Mouse (Mus musculus) lung, embryonic 16.5 days (tissue): ENCODE results near the gene Plxna4. TPM values are rescaled to one million over a fixed set of nuclear protein-coding genes. Genes with fewer than 3 reads are reported as not detected.

ENCODE experiments used
- ATAC-seq: fragments of 200-750 bp; cut with Nextera tagmentation; 2 replicates; pipeline ENCODE4 v1.8.0; 2017; ENCODE audit warnings: low read depth, mild to moderate bottlenecking, moderate library complexity
- H3K27ac ChIP-seq: fragments of 300-500 bp; sonication (generic); 2 replicates; pipeline ENCODE4 v1.5.1; 2014; ENCODE audit warnings: mild to moderate bottlenecking, control low read depth, low read length
- H3K27me3 ChIP-seq: fragments of 300-500 bp; sonication (generic); 2 replicates; pipeline ENCODE4 v1.6.1; 2014; ENCODE audit warnings: low read depth, low read length, mixed read lengths; ENCODE audit not compliant: control insufficient read depth, insufficient read depth
- H3K36me3 ChIP-seq: fragments of 300-500 bp; sonication (generic); 2 replicates; pipeline ENCODE4 v1.6.1; 2014; ENCODE audit warnings: low read length; ENCODE audit not compliant: control insufficient read depth, insufficient read depth
- H3K4me1 ChIP-seq: fragments of 300-500 bp; sonication (generic); replicated peaks from 2 replicates; pipeline ENCODE4 v1.6.1; 2014; ENCODE audit warnings: low read length, mixed read lengths; ENCODE audit not compliant: control insufficient read depth, insufficient read depth
- H3K4me2 ChIP-seq: fragments of 300-500 bp; sonication (generic); 2 replicates; pipeline ENCODE4 v1.6.1; 2014; ENCODE audit warnings: low read depth, low read length, control low read depth
- H3K4me3 ChIP-seq: fragments of 300-500 bp; sonication (generic); 2 replicates; pipeline ENCODE4 v1.5.1; 2014; ENCODE audit warnings: mild to moderate bottlenecking, low read length, control low read depth
- H3K9ac ChIP-seq: fragments of 300-500 bp; sonication (generic); 2 replicates; pipeline ENCODE4 v1.6.1; 2014; ENCODE audit warnings: low read length, control low read depth
- H3K9me3 ChIP-seq: fragments of 300-500 bp; sonication (generic); 2 replicates; pipeline ENCODE4 v1.6.1; 2016; ENCODE audit warnings: low read length; ENCODE audit not compliant: control insufficient read depth
- WGBS: fragments of 180-500 bp; shearing (Covaris S2); extraction: QIAGEN DNeasy Blood & Tissue Kit; methylation state at CpG from one replicate; pipeline ENCODE4 v1.1.7; 2014; 5-methylcytosine and 5-hydroxymethylcytosine counted together
- polyA plus RNA-seq: library from polyadenylated mRNA; unstranded; fragments of >200 nt; fragmentation: Nextera tagmentation; extraction: Ambion mirVana; gene quantifications from 2 replicates; pipeline ENCODE4 v1.2.1, GENCODE M21; 2015

The Plxna4 gene
- polyA plus RNA-seq, 1 experiment from 2014 or later = 1.8 TPM

- Histone ChIP-seq H3K27me3 (no peaks in the 10 kb centered on the region), H3K36me3 (no peaks in the 10 kb centered on the region), H3K4me3 (no peak overlapping the region), H3K9ac (no peak overlapping the region), H3K9me3 (no peaks in the 10 kb centered on the region), H3K27ac (no peak overlapping the region), H3K4me2 (no peak overlapping the region), H3K4me1 (no peaks in the 10 kb centered on the region)
- 34% methylated on average over 4 of the region's 4 CpGs for WGBS
- no peak for ATAC-seq
These were observed 428.1 kb downstream of the Plxna4 start for GRCm38 (mm10) chr6:32159931-32160330.

DNA sequence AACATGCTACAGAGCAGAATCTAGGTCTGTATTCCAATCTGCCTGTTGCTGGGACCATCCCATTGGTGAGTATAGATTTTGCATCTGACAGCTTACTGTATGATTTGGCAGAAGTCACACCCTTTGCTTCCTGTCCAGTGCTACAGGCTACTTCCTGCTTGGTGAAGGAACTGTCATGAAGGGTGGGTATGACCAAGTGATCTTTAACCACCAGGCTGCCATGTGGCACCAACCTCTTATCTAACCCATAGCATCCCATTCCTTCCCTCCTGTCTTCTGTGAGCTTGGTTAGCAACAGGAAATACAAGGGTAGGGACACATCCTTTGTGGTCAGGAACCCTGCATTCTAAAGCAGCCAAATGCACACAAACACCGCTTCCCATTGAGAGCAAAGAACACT, 429.6 kb downstream of the Plxna4 start:
- H3K36me3 ChIP-seq = no peaks in the 10 kb centered on the region

GRCm38 (mm10) chr6:32153170-32153569, 434.8 kb downstream of the Plxna4 start:
- Histone ChIP-seq H3K27ac (no peak overlapping the region), H3K4me1 (no peaks in the 10 kb centered on the region), H3K9me3 (no peaks in the 10 kb centered on the region), H3K4me2 (no peak overlapping the region), H3K36me3 (no peaks in the 10 kb centered on the region), H3K9ac (no peak overlapping the region), H3K27me3 (no peaks in the 10 kb centered on the region), H3K4me3 (no peak overlapping the region)
- WGBS = 80% methylated on average over 4 of the region's 4 CpGs
- ATAC-seq = no peak

More for the DNA sequence above, 429.6 kb downstream of the Plxna4 start:
- Histone ChIP-seq H3K4me2 (no peak overlapping the region), H3K9me3 (no peaks in the 10 kb centered on the region), H3K27ac (no peak overlapping the region), H3K27me3 (no peaks in the 10 kb centered on the region), H3K4me3 (no peak overlapping the region), H3K9ac (no peak overlapping the region), H3K4me1 (no peaks in the 10 kb centered on the region)
- WGBS = 68% methylated on average over 1 of the region's 1 CpGs
- ATAC-seq = no peak

- ATAC-seq = no peak
- WGBS = 80% methylated on average over 4 of the region's 4 CpGs
These were observed 437.2 kb downstream of the Plxna4 start for GRCm38 (mm10) chr6:32150836-32151235.

DNA sequence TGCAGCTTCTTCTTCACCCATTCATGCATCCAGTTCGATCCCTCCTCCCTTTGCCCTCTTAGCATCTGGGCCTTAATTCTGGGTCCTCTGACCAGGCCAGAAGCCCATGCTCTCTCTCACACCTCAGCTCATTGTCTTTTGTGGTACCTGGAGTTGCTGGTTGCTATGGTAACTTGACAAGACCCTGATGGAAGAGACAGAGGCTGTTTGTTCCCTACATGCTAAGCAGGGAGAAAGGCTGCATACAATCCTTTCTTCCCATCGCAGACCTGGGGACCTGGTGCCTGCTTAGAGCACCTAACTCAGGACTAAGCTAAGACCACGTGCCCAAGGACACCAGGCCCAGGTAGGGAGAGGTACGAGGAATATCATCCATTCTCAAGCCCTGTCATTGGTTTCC, 443.2 kb downstream of the Plxna4 start:
- Histone ChIP-seq H3K27ac (no peak overlapping the region), H3K4me2 (no peak overlapping the region), H3K9me3 (no peaks in the 10 kb centered on the region), H3K27me3 (no peaks in the 10 kb centered on the region), H3K4me1 (no peaks in the 10 kb centered on the region), H3K9ac (no peak overlapping the region), H3K36me3 (no peaks in the 10 kb centered on the region), H3K4me3 (no peak overlapping the region)
- ATAC-seq = no peak
- 66% methylated on average over 4 of the region's 4 CpGs for WGBS

More at GRCm38 (mm10) chr6:32150836-32151235, 437.2 kb downstream of the Plxna4 start:
- Histone ChIP-seq H3K4me1 (no peaks in the 10 kb centered on the region), H3K27me3 (no peaks in the 10 kb centered on the region), H3K9ac (no peak overlapping the region), H3K9me3 (no peaks in the 10 kb centered on the region), H3K27ac (no peak overlapping the region), H3K4me2 (no peak overlapping the region), H3K4me3 (no peak overlapping the region), H3K36me3 (no peaks in the 10 kb centered on the region)

DNA sequence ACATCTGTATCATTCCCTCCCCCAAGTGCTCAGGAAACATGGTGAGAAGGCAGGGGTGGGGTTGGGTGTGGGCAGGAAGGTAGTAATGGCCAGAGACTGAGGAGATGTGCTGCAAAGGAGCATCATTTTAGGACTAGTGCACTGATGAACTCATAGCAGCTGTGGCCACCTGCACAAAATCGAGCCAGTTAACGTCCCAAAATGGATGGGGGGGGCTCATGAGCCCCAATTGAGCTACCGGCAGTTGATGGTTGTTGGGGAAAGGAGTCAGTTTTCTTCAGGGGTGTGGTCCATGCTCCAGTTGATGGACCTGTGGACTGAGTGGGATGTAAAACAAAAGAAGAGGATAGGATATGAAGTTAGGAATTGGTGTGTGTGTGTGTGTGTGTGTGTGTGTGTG, 448.5 kb downstream of the Plxna4 start:
- no peaks in the 10 kb centered on the region for H3K4me1 ChIP-seq
- H3K36me3 ChIP-seq = no peaks in the 10 kb centered on the region
- no peak overlapping the region for H3K4me2 ChIP-seq
- WGBS = 72% methylated on average over 3 of the region's 3 CpGs
- ATAC-seq = no peak
- no peak overlapping the region for H3K4me3 ChIP-seq
- no peak overlapping the region for H3K27ac ChIP-seq
- no peaks in the 10 kb centered on the region for H3K27me3 ChIP-seq
- H3K9ac ChIP-seq = no peak overlapping the region
- H3K9me3 ChIP-seq = no peaks in the 10 kb centered on the region

DNA sequence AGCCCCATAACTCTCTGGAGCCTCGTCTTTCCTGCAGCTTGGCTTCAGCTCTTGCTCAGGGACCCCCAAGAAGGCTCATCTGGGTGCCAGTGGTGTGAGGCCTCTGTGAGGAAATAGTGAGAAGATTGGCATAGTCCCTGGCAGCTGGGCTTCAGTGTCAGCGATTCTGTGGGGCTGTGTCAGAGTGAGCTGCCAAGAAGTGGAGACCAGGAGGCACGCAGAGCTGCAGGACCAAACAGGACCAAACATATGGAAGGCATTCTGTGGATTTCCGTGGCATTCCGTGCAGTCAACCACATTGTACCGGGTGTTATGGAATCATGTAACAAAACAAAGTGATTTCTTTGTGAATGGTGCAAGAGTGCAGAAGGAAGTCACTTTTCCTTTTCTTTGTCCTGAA, 461.1 kb downstream of the Plxna4 start:
- Histone ChIP-seq H3K4me1 (no peaks in the 10 kb centered on the region), H3K27ac (no peak overlapping the region), H3K36me3 (no peaks in the 10 kb centered on the region), H3K4me2 (no peak overlapping the region), H3K9me3 (no peaks in the 10 kb centered on the region), H3K4me3 (no peak overlapping the region), H3K9ac (no peak overlapping the region), H3K27me3 (no peaks in the 10 kb centered on the region)
- ATAC-seq = no peak
- 66% methylated on average over 6 of the region's 6 CpGs for WGBS

- Histone ChIP-seq H3K36me3 (no peaks in the 10 kb centered on the region), H3K9me3 (no peaks in the 10 kb centered on the region), H3K27me3 (no peaks in the 10 kb centered on the region), H3K27ac (no peak overlapping the region), H3K4me3 (no peak overlapping the region), H3K9ac (no peak overlapping the region), H3K4me2 (no peak overlapping the region), H3K4me1 (no peaks in the 10 kb centered on the region)
- 81% methylated on average over 4 of the region's 4 CpGs for WGBS
- no peak for ATAC-seq
These were observed 465.3 kb downstream of the Plxna4 start for GRCm38 (mm10) chr6:32122584-32123265.

GRCm38 (mm10) chr6:32120931-32121330, 467.1 kb downstream of the Plxna4 start:
- H3K27ac ChIP-seq = no peak overlapping the region
- H3K4me3 ChIP-seq = no peak overlapping the region
- WGBS = 43% methylated on average over 1 of the region's 1 CpGs
- H3K4me2 ChIP-seq = no peak overlapping the region
- H3K4me1 ChIP-seq = no peaks in the 10 kb centered on the region
- H3K36me3 ChIP-seq = no peaks in the 10 kb centered on the region
- ATAC-seq = no peak
- no peaks in the 10 kb centered on the region for H3K27me3 ChIP-seq
- H3K9me3 ChIP-seq = no peaks in the 10 kb centered on the region
- no peak overlapping the region for H3K9ac ChIP-seq

DNA sequence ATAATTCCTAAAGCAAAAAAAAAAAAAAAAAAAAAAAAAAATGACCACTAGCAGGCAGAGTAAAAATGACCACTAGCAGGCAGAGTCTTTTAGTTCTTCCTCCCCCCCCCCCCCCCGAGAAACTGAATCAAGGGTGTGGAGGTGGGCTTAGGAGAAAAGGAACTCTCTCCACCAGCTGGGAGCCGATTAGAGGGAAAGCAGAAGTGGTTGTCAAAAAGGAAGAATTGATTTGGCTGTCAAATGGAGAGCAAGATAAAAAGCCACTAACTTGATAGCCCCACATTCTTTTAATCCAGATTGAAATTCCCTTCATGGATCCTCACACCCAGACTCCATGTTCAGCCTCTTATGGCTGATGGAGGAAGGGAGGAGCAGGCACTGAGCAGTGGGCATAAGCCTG, 478.8 kb downstream of the Plxna4 start:
- H3K4me3 ChIP-seq = no peak overlapping the region
- no peak overlapping the region for H3K4me2 ChIP-seq
- H3K9me3 ChIP-seq = no peaks in the 10 kb centered on the region
- H3K27ac ChIP-seq = no peak overlapping the region
- WGBS = 47% methylated on average over 2 of the region's 2 CpGs
- H3K36me3 ChIP-seq = no peaks in the 10 kb centered on the region
- no peaks in the 10 kb centered on the region for H3K27me3 ChIP-seq
- H3K4me1 ChIP-seq = no peaks in the 10 kb centered on the region
- no peak overlapping the region for H3K9ac ChIP-seq
- no peak for ATAC-seq
